Mouse (Mus musculus) megakaryocyte-erythroid progenitor cell, adult 5-6 weeks (primary cell): ENCODE measurements around the gene Magix. TPM values are rescaled to one million over a fixed set of nuclear protein-coding genes. Genes with fewer than 3 reads are reported as not detected.

Source experiments
- ATAC-seq: replicated peaks from 2 replicates; pipeline ENCODE4 v1.8.0; 2016; ENCODE audit warnings: mild to moderate bottlenecking, inconsistent platforms; ENCODE audit not compliant: severe bottlenecking, poor library complexity, low FRiP score, low TSS enrichment
- total RNA-seq, 2 experiments: library from RNA; stranded (forward) in 1 of 2; stranded (reverse) in 1 of 2; fragments of 200-1000, 215-1000 nt in 1 of 2; fragments of >200 nt in 1 of 2; fragmentation: Nextera tagmentation in 1 of 2; gene quantifications; 2 replicates each; pipeline ENCODE4 v1.2.3; 2014 to 2017

Gene Magix
- total RNA-seq, 2 experiments from 2014 or later, result 0.17 TPM; not detected in 1

- no peak for ATAC-seq
These were observed 6.1 kb downstream of the Magix start for GRCm38 (mm10) chrX:7675001-7675380.

GRCm38 (mm10) chrX:7674284-7675000 lies 6.6 kb downstream of the Magix start:
- ATAC-seq, result peak; percentile 62

- peak; percentile 68 for ATAC-seq
These were observed 7.3 kb downstream of the Magix start for GRCm38 (mm10) chrX:7673578-7674281.

GRCm38 (mm10) chrX:7672739-7673138 lies 8.3 kb downstream of the Magix start:
- no peak for ATAC-seq

- ATAC-seq, result peak; percentile 5; the same call in 1 of the 2 replicates
These were observed 10.0 kb downstream of the Magix start, which contains the start of gene Plp2 for GRCm38 (mm10) chrX:7670921-7671623. Plp2 (minus strand) TSS chrX:7671390.

GRCm38 (mm10) chrX:7670390-7670881 lies 10.6 kb downstream of the Magix start:
- peak; percentile 48 for ATAC-seq

- no peak for ATAC-seq
These were observed 15.1 kb downstream of the Magix start for GRCm38 (mm10) chrX:7665739-7666502.

GRCm38 (mm10) chrX:7664791-7665190 lies 16.3 kb downstream of the Magix start:
- ATAC-seq, result no peak

- ATAC-seq, result no peak
These were observed 18.1 kb downstream of the Magix start for GRCm38 (mm10) chrX:7662936-7663335.

- no peak for ATAC-seq
These were observed 20.0 kb downstream of the Magix start for GRCm38 (mm10) chrX:7661086-7661485.

- ATAC-seq, result no peak
These were observed 22.1 kb downstream of the Magix start for GRCm38 (mm10) chrX:7658785-7659589.

GRCm38 (mm10) chrX:7658031-7658784 lies 22.8 kb downstream of the Magix start:
- no peak for ATAC-seq

GRCm38 (mm10) chrX:7657221-7657639 lies 23.8 kb downstream of the Magix start, which contains the start of gene Prickle3:
Prickle3 (plus strand) TSS chrX:7657260.
- ATAC-seq, result peak; percentile 98

- peak; percentile 96 for ATAC-seq
These were observed 32.3 kb downstream of the Magix start for GRCm38 (mm10) chrX:7648671-7649304.

- ATAC-seq, result no peak
These were observed 35.7 kb downstream of the Magix start for GRCm38 (mm10) chrX:7645349-7645748.

GRCm38 (mm10) chrX:7640785-7641184 lies 40.3 kb downstream of the Magix start:
- no peak for ATAC-seq

- ATAC-seq, result no peak
These were observed 41.3 kb downstream of the Magix start for GRCm38 (mm10) chrX:7639536-7640325.
